8 mouse cellular contexts compared by ENCODE assay signal in the genomic region with DNA sequence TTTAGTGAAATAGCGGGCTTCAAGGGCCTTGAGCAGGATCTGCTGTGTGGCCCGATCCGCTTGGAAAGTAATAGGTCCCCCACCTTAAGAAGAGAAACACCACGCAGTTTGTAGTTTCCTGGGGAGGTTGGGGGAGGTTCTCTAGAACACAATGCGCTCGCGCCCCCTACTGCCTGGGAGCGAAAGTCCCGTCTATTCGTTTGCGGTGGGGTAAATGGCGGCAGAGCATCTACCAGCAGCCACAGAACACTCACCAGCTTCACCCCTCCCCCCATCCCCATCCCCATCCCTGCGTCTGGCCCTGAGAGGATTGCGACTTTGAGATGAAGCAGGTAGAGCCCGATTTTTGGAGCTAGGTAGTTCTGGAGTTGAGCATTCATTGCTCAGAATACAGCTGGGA. TPM values are rescaled to one million over a fixed set of nuclear protein-coding genes. Genes with fewer than 3 reads are reported as not detected.
DNase-seq lines count a peak whose midpoint lies in the region; ATAC-seq and TF ChIP-seq lines count a peak whose summit lies in the region.

No protein-coding gene starts in this region.

- intact Hi-C loops in gastrocnemius, postnatal 36 days (cut with DNase I) = loop anchor here (1.0 kb wide), 1 partner anchor 110 kb away; no protein-coding TSS in a partner anchor

- peak; percentile 74 for TF ChIP-seq CTCF in cortical plate, adult 2 months (IDR thresholded peaks at IDR 0.05; ENCODE audit: extremely low read depth, insufficient read depth, low read length)

- no peaks in the 10 kb centered on the region for H3K4me1 ChIP-seq in cortical plate, adult 2 months (ENCODE audit: control insufficient read depth, insufficient read depth, low read length)

- no peak overlapping the region for H3K27ac ChIP-seq in cortical plate, adult 2 months (ENCODE audit: insufficient read depth, low read length)

- H3K27me3 ChIP-seq in splenic B cell, adult 2 months (ENCODE audit: control insufficient read depth, insufficient read depth, low read length, poor library complexity, severe bottlenecking) = no peaks in the 10 kb centered on the region

- no peak overlapping the region for H3K4me3 ChIP-seq in cortical plate, adult 2 months (ENCODE audit: insufficient read depth, low read length)

- no peaks in the 10 kb centered on the region for H3K36me3 ChIP-seq in splenic B cell, adult 2 months (ENCODE audit: control insufficient read depth, insufficient read depth, low read length, poor library complexity, severe bottlenecking)

- no peak for TF ChIP-seq POLR2A in cortical plate, adult 2 months (IDR thresholded peaks at IDR 0.05; ENCODE audit: extremely low read depth, insufficient read depth, low read length)

- peak; percentile 92 for ATAC-seq in monocyte, adult 5-6 weeks (replicated peaks; ENCODE audit: insufficient number of reproducible peaks, low FRiP score, low TSS enrichment, poor library complexity, severe bottlenecking)

- DNase-seq in ovary, postnatal 10 days (ENCODE audit: low spot score) = peak; percentile 66
- no peak for DNase-seq in ovary, adult 18-20 months (ENCODE audit: low spot score)
- DNase-seq in gastrocnemius, postnatal 36 days = peak; percentile 79 to 81
- peak; percentile 89 for DNase-seq in kidney, adult 18-20 months
- DNase-seq in liver = peak; percentile 83
- DNase-seq in splenic B cell, adult 2 months (ENCODE audit: low read depth, low spot score) = peak; percentile 91

RNA-seq across cellular contexts. Expression of a gene that starts 21.8 kb away (rescaled TPM):
- 35.7 and 37.1 TPM in 2 replicates for polyA plus RNA-seq in cortical plate, adult 2 months (2012; rRNA removed)
- total RNA-seq in gastrocnemius, postnatal 36 days (2021) = 10 to 100 TPM; 18.6 to 23.7 TPM
- 15.1 to 32.7 TPM (median 18.2 TPM) in 3 replicates for total RNA-seq in monocyte, adult 5-6 weeks (2017)

RNA-seq across cellular contexts. Expression of a gene that starts 40.4 kb away (rescaled TPM):
- 83.7 and 84.4 TPM in 2 replicates for polyA plus RNA-seq in cortical plate, adult 2 months (2012; rRNA removed)
- total RNA-seq in gastrocnemius, postnatal 36 days (2021) = 10 to 100 TPM; 26.3 to 30.3 TPM
- 25.1 to 34.7 TPM (median 25.9 TPM) in 3 replicates for total RNA-seq in monocyte, adult 5-6 weeks (2017)
